Mouse (Mus musculus) kidney, adult 2 months (tissue): ENCODE measurements around the gene Gm853.

ENCODE experiments used
- CTCF ChIP-seq: fragments of 200-500 bp; conservative IDR thresholded peaks from 2 replicates; pipeline ENCODE4 v1.5.1; 2011; ENCODE audit warnings: low read depth, mild to moderate bottlenecking, control low read depth, low read length, moderate library complexity, mixed read lengths; ENCODE audit not compliant: insufficient read depth, insufficient read length
- POLR2A ChIP-seq: fragments of 200-500 bp; IDR thresholded peaks from one replicate; pipeline ENCODE4 v1.6.1; 2011; ENCODE audit warnings: low read depth, low read length, control low read depth

DNA sequence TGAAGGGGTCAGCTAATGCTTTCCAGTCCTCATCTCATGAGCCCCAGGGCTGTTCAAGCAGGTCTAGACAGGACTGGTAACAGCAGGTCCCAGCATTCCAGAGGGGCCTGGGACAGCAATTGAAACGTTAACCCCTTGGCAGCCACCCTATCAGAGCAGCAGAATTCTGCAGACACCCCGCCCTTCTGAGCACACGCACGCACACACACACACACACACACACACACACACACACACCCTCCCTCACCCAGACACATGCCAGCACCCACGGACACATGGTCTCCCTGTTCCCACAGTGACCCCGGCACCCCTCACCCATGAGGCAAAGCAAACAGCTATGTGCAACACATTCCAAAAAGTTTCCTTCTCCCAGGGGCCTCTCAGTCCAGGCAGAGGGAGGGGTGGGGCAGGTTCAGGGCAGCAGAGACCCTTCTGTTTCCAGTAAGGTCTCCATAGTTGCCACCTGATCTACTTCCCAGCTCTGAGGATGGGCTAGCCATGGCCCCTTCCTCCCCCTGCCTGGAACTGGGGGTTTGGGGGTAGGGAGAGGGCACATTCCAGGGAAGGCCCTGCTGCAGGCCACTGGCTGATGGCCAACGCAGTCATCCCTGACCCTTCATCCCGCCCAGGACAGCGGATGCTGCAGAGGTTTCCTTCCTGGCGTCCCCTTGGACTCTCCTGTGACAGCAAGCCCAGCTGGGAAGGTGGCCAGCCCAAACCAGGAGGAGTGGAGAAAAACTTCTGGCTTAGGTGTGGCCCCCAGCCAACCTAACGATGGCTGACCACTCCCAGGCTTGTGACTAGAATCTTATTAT is 50.0 kb downstream of the Gm853 start:
- no peak for TF ChIP-seq CTCF
- TF ChIP-seq POLR2A = no peak
